Mouse (Mus musculus) hindlimb bud, embryonic 11.5 days (tissue): ENCODE measurements at regions not wholly inside any gene's neighbourhood (a gene's known extent, or its start where the extent isn't known, plus 50 kb on each side); places are given as distances from the start of the nearest gene placed in this dataset.

Source experiments
- DNase-seq: peaks from one replicate; pipeline ENCODE4 v3.0.0-alpha.2; 2012; ENCODE audit warnings: low read depth, low spot score; ENCODE audit errors: extremely low spot score

DNA sequence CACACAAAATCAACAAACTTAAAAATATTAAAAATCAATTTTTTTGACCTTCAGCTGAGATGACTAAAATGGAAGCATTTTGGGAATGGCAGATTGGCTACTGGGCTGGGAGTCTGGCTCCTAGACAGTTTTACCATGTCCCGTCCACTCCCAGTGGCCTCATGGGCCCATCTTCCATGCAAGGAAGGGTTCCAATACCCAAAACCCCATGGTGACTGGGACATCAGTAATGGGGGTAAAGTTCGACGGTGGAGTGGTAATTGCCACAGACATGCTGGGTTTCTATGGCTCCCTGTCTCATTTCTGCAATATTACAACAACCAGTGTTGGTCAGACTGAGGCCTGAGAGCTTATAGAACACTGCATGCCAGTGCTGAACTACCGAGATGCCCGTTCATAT, 82.2 kb downstream of the Il20rb start:
- no peak for DNase-seq

DNA sequence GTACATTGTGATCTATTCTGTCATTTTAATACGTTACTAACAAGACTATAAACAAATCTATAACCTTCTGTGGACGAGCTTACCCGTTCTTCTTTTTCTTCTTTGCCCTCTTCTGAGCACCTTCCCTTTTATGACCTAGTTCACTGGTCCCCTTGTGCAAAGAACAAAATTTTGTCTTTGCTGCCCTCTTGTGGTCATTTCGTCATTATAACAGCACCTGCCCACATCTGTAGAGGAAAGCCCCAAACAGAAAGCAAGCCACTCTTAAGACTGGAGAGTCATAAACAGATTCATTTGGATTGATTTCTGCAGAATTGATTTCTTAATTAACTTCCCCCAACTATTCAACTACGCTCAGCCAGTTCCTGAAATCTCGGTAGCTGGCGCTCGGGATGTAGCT, 86.2 kb downstream of the Il20rb start:
- peak; percentile 85 for DNase-seq

DNA sequence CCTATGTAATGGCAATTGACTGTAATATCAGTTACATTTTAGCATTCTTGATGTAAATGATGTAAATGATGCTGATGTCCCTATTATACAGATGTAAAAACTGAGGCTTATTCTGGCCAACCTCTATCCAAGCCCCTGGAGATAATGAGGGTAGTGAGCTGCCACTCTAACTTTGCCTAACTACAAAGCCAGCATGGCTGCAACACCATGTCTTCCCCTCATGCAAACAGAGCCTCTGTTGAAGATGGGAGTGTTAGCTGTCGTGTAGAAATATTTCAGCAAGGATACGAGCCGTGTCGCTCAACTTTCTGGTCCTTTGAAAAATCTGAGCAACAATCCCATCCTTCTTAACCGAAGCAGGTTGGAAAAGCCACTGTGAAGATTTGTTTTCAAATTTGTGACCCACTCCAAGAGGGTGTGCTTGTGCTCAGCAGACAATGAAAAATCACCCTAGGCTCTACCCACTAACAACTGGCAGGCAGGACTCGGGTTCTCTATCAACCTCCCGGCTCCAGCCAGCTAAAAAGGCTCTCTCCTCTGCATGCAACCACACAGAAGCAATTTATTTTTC, 90.2 kb downstream of the Il20rb start:
- DNase-seq: no peak

DNA sequence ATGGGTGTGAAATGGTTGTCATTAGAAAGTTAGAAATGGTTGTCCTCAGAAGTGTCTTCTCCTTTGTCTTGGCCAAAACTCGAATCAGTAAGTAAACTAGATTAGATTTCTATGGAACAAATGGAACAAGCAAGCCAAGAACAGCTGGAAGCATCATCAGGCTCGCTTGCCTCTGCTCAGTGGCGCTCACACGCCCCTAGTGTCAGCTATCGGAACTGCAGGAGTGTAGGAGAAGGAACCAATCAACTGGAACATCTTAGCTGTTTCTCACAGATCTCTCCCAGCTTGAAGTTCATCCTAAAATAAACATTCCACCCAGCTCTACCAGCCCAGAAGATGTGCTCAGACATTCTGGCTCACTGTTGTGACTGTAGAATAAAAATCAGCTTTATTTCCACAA, 90.9 kb downstream of the Il20rb start:
- DNase-seq: peak; percentile 68

DNA sequence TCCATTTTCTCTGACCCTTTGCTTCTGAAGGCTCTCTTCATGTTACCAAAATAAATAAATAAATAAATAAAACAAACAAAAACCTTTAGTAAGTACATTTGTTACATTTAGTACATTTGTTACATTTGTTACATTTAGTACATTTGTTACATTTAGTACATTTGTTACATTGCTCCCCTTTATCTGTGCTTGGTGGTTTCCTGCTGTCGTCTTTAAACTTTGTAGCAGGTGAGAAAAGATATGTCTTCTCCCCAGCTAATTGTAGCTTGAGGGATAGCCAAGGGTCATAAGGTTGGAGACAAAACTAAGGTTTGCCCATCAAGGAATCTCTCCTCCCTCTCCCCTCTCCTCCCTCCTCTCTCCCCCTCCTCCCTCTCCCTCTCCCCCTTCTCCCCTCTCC, 92.0 kb downstream of the Il20rb start:
- no peak for DNase-seq

DNA sequence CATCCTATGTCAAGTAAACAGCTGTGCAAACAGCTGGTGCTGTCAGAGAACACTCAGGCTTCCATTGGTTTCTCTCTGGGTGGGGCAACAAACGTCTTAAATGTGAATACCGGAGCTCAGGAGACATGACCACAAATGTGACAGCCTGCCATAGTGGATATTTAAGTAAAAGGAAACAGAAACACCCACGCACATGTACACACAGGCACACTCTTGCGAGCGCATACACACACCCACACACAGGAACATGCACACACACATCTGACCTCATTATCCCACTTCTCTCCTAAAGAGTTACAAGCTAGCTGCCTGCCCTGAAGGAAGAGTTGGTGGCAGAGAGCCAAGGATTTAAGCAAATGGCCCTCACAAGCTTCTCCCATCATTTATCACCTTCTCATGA, 92.4 kb downstream of the Il20rb start:
- no peak for DNase-seq

DNA sequence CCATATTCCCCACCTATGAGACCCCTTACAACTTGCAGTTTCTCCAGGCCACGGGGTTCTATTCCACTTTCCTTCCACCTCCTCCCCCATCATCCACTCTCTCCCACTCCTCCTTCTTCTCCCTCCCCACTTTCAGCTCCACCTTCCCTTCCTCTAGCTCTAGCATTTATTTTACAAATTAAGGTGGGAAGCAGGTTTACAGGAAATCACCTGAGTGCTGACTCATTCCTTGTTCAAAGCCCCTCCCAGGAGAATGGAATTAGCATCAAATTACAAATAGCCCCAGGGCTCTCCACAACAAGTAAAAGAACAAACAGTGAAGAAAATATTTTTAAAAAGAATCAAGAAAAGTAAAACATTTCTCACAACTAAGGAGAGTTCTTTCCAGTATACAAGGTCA, 94.3 kb downstream of the Il20rb start:
- DNase-seq: no peak

DNA sequence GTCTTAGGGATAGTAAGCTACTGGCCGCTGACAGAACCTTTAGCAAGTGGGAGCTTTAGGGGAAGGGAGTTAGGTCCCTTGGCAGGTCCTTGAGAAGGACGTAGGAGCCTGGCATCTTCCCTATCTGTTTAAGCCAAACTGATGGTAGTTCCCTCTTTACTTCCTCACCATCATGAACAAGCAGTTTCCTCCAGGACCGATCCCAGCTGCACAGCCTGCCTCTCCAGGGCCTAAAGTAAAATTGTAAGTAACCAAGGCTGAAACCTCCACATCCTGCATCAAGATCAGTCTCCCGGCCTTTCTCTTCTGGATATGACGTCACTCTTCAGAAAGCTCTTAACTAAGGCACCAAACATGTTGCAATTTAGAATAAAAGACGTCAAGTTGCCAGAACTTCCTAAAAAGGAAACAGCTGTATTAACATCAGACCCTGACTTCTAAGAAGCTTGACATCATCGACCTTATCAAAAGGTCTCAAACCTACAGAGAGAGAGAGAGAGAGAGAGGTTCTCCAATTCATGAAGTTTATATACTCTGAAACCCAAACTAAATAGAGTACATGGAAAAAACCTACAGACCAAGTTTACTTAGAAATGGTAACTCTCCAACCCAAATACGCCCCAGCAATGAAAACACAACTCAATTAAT, 94.9 kb downstream of the Il20rb start:
- DNase-seq: no peak

DNA sequence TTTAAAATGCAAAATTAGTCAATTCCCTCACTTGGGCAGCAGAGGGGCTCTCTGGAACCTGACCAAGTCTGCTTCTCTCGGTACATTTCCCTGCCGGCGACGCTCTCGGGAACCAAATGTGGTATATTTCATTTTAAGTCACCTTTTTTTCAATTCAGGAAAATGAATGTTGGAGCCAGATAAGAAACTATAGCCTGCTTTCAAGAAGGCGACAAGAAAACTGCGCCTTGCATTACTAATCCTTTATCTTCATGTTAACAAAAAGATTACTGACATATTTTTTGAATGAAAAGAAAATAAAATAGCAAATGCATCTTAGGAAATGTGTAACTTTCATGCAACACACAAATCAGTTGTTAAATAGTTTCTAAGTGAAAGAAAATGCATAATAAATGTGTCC, 98.2 kb downstream of the Il20rb start:
- DNase-seq: no peak

DNA sequence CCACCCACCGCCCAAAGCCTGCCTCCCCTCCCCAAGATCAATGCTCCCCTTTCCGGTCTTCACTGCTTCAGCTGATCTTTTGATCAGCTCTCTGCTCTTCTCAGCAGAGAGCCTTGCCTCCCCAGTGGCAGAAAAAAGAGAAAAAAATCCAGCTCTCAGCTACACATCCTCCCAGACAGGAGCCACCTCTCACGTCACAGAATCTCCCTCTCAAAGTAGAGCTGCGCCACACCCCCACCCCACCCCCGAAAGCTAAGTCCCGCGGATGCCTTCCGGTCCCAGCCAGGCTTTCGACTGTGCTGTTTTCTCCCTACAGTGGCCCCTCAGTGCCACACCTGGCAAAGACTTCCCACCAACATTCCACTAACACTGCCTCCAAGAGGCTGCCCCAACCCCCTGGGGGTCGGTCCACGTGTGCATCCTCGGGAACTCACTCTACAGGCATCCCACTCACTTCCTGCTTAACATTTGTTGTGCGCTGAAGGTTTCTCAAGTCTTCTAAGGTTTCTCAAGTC, 99.4 kb downstream of the Il20rb start:
- no peak for DNase-seq

DNA sequence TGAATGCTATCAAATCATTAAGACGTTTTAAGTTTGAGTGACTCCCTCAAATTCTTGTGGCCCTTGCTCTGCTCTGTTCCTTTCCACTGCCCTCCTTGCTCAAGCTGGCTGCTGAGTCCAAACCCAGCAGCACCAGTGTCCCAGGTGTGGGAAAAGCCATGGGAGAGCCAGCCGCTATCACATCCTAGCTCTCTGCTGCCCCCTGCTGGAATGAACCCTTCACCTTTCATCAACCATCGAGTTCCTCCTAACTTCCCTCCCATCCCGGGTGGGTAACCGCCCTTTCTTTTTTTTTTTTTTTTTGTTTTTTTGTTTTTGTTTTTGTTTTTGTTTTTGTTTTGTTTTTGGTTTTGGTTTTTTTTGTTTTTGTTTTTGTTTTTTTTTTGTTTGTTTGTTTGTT, 104.1 kb downstream of the Il20rb start:
- DNase-seq: peak; percentile 46

DNA sequence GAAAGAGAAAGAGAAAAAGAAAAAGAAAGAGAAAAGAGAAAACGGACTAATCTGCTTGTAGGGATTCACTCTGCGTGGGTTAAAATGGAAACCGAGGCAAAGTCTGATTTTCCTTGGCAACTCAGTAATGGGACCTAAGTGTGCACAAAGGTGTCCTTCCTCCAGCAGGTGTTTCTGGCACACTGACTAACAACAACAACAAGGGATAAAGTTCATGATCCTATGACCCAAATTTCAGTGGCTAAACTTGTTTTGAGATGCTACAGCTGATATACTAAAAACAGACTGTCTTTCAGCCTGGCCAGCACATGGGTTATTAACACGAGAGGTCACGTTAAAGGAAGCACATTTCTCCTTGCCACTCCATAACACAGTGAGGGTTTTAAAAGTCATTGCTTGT, 116.7 kb downstream of the Il20rb start:
- DNase-seq: no peak

DNA sequence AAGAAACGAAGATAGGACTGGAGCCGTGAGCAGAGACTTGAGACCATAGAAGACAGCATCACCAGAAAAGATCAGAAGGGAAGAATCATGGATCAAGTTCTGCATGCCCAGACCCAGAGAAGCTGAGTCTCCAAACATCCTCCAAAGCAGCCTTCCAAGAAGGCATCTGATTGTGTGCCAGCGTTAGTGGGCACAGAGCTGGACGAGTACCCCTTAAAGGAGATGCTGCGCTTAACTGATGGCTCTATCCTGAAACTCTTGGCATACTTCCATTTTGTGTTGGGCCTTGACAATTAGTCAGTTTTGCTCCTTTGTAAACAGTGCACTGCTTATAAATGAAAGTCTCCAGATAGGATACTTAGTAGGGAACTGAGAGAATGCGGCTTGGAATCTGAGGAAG, 119.8 kb downstream of the Il20rb start:
- DNase-seq: no peak

DNA sequence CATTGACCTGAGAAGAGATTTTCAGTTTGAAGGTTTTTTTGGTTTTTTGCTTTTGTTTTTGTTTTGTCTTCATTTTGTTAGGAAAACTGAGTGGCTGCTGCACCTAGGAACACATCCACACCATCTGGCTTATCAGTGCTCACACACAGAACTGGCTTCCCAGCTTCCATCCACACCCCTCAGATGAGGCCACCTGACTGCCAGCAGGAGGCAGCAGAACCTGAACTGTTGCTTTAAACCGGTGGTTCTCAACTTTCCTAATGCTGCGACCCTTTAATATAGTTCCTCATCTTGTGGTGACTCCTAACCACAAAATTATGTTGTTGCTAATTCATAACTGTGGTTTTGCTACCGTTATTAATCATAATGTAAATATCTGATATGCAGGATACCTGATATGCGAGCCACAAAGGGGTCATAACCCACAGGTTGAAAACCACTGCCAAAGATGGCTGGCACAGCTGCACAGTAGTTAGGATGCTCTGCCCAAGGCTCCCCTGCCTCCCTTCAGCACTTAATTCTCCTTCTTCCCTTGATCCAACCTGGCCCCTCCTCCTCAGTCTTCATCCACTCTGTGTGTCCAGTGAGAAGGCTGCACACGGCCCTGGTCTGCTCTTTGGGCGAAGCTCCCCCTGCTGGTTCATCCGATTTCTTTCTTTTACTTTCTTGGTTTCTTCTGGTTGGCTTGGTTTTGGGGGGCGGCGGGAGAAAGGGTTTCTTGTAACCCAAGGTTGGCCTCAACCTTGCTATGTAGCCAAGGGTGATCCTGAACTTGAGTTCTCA, 126.5 kb downstream of the Il20rb start:
- DNase-seq: peak; percentile 26

DNA sequence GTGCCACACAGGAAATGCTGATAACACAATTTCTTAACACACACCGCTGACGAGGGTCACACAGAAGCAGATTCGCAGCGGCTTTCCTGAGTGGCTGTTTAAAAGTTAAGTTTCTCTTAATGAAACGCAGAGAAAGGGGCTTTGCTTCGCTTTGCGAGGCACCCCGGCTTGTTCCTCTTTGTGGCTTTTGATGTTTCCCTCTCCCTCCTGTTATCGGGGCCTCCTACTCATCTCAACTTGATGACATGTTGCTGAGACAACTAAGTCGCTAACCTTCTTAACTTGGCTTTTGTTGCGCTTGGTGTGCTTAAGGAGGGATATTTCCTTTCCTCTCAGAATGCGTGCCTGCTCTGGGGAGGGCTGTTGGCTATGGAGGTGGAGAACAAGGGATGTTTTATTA, 129.0 kb downstream of the Il20rb start:
- DNase-seq: no peak

DNA sequence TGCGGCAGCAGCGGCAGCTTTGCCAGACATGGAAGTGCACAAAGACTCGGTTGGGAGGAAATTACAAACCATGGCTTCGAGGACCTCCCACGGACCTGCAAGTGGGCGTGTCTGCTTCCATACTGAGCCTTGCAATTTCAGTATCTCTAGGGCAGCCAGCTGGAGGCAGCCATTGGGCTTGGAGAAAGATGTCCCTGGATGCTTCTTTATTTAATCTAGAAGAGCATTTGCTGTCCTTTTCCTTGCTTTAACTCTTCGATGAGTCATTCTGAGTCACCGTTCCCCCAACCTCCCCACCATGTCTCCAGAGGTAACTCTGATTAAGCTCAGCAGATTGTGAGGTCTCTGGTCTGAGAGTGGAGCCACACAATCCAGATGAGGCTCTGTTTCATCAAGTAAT, 145.8 kb downstream of the Il20rb start:
- DNase-seq: no peak

DNA sequence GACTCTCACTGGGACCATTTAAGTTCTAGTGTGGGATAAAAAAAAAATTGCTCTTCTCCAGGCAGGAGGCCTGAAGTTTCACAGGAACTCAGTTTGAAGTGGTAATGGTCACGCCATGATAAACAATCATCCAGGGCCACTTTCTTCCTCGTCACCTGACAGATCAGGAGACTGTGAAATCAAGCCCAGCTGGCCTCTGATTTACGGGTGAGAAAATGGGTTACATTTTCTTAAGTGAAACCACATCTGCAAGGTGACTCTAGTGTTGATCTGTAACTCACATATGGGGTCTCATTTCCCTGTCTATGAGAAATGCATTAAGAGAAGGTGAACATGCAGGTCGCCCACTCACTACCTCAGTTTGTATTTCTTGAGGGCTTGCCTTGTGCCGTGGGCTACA, 178.8 kb downstream of the Il20rb start:
- DNase-seq: peak; percentile 26

DNA sequence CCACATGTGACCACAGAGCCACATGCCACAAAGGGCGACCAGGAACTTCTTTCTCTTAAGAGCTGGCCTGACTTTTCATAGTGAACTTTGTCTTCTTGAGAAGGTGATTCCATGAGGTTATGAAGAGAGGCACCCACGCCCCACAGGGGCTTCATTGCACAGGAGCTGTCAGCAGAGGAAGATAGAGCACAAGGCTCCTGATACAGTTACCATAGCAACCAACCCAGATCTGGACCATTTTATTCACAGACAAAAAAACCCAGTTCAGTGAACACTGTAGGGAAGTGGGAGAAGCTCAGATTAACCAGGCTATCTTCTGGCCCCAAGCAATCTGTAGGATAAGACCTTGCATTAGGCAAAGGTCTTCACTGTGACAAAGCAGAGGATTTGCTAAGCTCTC, 179.2 kb downstream of the Il20rb start:
- no peak for DNase-seq

DNA sequence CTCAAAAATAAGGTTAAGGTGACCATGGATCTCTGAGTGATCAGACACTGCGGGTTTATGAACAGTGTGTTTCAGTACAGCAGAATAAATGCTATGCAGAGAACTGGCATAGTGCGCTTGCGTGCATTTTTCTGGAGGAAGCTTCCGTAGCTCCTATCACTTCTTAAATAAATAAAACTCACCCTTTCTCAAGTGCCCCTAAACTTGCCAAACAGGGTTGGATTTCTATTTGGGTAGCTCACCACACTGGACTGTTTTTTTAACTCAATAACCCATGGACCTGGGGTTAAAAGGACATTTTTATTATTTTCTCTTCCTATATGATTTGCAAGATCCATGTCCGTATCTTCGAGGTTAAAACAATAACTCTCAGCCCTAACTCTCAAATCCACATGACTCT, 182.8 kb downstream of the Il20rb start:
- no peak for DNase-seq

DNA sequence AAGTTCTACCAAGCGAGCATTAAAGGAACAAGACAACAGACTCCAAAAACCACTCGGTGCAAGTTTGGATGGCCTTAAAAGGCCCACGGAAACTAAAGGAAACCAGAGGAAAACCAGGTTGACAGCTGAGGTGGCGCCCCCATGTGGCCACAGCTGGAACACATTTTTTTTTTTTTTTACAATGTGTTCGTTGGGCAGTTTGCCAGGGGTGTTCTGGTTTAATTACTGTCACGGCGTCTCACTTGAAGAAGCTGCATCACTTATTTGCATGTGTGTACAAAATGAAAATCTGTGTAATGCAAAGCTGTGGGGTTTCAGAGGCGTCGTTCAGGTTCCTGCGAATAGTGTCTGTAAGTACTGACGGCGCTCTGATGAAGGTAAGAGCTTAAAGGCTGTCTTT, 185.0 kb downstream of the Il20rb start:
- no peak for DNase-seq

DNA sequence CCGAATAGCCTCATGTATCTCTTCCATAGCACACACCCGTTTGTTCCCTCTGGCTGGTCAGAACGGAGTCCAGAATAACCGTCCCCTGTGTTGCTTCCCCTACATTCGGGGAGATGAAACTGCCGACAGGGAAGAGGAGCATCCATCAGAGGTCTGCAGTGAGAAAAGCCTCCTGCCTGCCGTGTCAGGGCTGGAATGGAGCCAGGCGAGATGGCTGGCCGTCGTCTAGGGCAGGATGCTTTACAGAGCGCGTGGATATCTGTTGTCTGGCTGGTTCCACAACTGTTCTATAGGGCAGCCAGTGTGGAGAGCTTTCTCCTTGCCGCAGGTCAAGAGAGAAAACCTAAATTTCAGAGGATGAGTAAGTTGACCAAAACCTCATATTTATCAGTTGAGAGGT, 209.2 kb downstream of the Il20rb start:
- no peak for DNase-seq
